Mouse (Mus musculus): ENCODE measurements around the gene Tmem92. TPM values are rescaled to one million over a fixed set of nuclear protein-coding genes. Genes with fewer than 3 reads are reported as not detected.
"Not testable (repeated sequence)": the region's sequence is repeated elsewhere in the genome, so short reads cannot be mapped to it uniquely, and the experiment has no call there.

Gene Tmem92
- not detected in 2 replicates for polyA plus RNA-seq (2014; fragmentation: Nextera tagmentation; extraction: Ambion mirVana)

DNA sequence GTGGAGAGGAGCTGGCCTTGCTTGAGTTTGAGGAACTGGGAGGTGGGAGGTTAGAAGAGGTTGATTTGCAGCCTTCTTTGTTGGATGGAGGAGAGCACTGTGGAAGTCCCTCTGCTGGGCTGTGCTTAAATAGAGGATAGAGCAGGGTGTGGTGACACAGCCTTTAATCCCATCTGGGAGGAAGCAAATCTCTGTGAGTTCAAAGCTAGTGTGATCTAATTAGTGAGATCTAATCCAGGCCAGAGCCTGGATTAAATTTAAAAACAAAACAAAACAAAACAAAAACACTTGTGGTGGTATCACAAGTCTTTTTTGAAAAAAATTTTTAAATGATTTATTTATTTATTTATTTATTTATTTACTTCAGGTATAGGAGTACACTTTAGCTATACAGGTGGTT is at the start of gene Tmem92:
Gene Tmem92, minus strand, starts transcription at position 101 of the 400 bp plus-strand sequence.
- Histone ChIP-seq H3K27me3 (ENCODE audit: control insufficient read depth, insufficient read depth, low read length) (no peaks in the 10 kb centered on the region), H3K36me3 (ENCODE audit: control insufficient read depth, insufficient read depth, low read length) (no peaks in the 10 kb centered on the region), H3K27ac (ENCODE audit: low read depth, low read length) (no peak within 1 kb of the TSS), H3K4me1 (ENCODE audit: control insufficient read depth, insufficient read depth, low read length) (no peaks in the 10 kb centered on the region), H3K9me3 (ENCODE audit: control insufficient read depth, low read length) (no peaks in the 10 kb centered on the region), H3K9ac (ENCODE audit: low read length) (no peak within 1 kb of the TSS), H3K4me2 (no peak within 1 kb of the TSS), H3K4me3 (ENCODE audit: low read depth, low read length) (no peak within 1 kb of the TSS)
- DNase-seq (ENCODE audit: low spot score, missing footprints) = no peak
- ATAC-seq (ENCODE audit: low FRiP score) = no peak

DNA sequence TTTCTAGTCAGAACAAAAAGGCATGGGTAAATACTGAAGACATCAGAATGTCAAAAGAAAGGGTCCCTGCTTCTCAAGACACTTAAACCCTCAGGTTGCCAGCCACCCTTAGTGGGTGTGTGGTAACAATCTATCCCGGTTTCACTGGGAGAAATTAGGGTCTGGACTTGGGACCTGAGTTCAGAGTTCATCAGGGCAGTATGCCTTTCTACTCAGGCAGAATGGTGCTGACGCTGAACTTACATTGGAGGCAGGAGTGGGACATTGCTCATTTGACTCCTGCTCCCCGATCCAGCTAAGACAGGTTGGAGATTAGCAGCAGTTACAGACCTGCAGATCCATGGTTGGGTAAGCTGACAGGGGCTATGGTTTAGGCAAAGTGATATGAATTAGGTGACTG is 46.5 kb upstream of the Tmem92 start:
- H3K4me1 ChIP-seq (ENCODE audit: control insufficient read depth, insufficient read depth, low read length) = no peaks in the 10 kb centered on the region
- no peaks in the 10 kb centered on the region for H3K9me3 ChIP-seq (ENCODE audit: control insufficient read depth, low read length)
- no peak overlapping the region for H3K4me2 ChIP-seq
- H3K9ac ChIP-seq (ENCODE audit: low read length) = no peak overlapping the region
- no peak for DNase-seq (ENCODE audit: low spot score, missing footprints)
- no peaks in the 10 kb centered on the region for H3K27me3 ChIP-seq (ENCODE audit: control insufficient read depth, insufficient read depth, low read length)
- 78% methylated on average over 3 of the region's 3 CpGs for WGBS
- ATAC-seq (ENCODE audit: low FRiP score) = no peak
- no peaks in the 10 kb centered on the region for H3K36me3 ChIP-seq (ENCODE audit: control insufficient read depth, insufficient read depth, low read length)
- H3K27ac ChIP-seq (ENCODE audit: low read depth, low read length) = no peak overlapping the region
- no peak overlapping the region for H3K4me3 ChIP-seq (ENCODE audit: low read depth, low read length)

DNA sequence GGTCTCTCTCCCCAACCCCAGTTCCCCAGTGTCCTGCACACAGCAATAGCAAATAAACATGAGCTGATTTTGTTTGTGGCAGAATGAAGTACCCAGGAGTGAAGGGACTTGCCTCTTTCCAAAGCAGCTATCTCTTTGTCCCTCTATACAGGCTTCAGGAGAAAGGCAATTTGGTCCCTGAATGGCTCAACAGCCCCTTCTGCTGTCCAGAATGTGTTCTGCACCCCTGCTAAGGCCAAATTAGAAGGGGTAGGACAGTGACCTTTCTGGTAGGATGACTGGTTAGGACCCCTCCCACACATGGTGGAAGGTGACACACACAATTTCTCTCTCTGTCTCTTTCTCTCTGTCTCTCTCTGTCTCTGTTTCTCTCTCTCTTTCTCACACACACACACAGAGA is 36.9 kb upstream of the Tmem92 start:
- DNase-seq (ENCODE audit: low spot score, missing footprints); H3K9me3 ChIP-seq (ENCODE audit: control insufficient read depth, low read length); H3K4me2 ChIP-seq; H3K36me3 ChIP-seq (ENCODE audit: control insufficient read depth, insufficient read depth, low read length); H3K27me3 ChIP-seq (ENCODE audit: control insufficient read depth, insufficient read depth, low read length); ATAC-seq (ENCODE audit: low FRiP score); H3K27ac ChIP-seq (ENCODE audit: low read depth, low read length); H3K4me3 ChIP-seq (ENCODE audit: low read depth, low read length); H3K4me1 ChIP-seq (ENCODE audit: control insufficient read depth, insufficient read depth, low read length); H3K9ac ChIP-seq (ENCODE audit: low read length): not testable (repeated sequence)

DNA sequence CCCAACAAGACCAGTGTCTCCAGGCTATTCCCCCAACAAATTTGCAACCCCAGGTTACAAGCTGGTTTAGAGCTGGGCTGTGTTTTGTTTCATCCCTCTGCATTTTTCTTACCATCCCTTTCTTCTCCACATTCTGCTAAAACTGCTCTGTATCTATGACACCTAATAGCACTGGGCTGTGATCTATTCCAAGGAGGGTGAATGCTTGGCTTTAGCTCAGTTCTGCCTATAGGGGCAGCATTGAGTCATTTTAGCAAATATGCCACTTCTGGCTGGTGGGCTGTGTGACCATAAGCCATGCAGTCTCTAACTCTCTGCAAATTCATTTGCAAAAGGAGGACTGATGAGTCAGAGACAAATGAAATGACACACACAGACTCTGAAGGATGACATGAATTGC is 36.4 kb upstream of the Tmem92 start:
- not testable (repeated sequence) for ATAC-seq (ENCODE audit: low FRiP score); H3K27ac ChIP-seq (ENCODE audit: low read depth, low read length); H3K9me3 ChIP-seq (ENCODE audit: control insufficient read depth, low read length); H3K36me3 ChIP-seq (ENCODE audit: control insufficient read depth, insufficient read depth, low read length); H3K4me1 ChIP-seq (ENCODE audit: control insufficient read depth, insufficient read depth, low read length); H3K9ac ChIP-seq (ENCODE audit: low read length); H3K27me3 ChIP-seq (ENCODE audit: control insufficient read depth, insufficient read depth, low read length); H3K4me2 ChIP-seq; DNase-seq (ENCODE audit: low spot score, missing footprints); H3K4me3 ChIP-seq (ENCODE audit: low read depth, low read length)

DNA sequence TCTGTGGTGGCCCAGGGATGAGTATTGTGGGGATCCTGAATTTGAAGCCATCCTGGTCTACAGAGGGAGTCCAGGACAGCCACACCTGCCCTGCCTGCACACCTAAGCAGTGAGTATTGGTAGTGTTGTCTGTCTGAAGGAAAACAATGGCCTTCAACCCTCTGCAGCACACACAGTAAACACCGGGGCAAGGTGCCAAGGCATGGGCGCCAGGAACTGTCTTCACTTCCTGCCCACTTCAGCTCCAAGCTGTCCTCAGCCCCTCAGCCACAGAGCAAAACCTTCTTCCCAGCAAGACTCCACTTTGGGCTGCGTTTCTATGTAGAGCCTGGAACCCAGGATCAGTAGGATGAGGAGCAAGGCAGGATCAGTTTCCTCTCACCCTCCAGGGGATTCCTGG is 29.0 kb upstream of the Tmem92 start:
- not testable (repeated sequence) for H3K4me2 ChIP-seq; H3K9me3 ChIP-seq (ENCODE audit: control insufficient read depth, low read length); H3K4me1 ChIP-seq (ENCODE audit: control insufficient read depth, insufficient read depth, low read length); DNase-seq (ENCODE audit: low spot score, missing footprints); ATAC-seq (ENCODE audit: low FRiP score); H3K27me3 ChIP-seq (ENCODE audit: control insufficient read depth, insufficient read depth, low read length); H3K9ac ChIP-seq (ENCODE audit: low read length); H3K4me3 ChIP-seq (ENCODE audit: low read depth, low read length); H3K36me3 ChIP-seq (ENCODE audit: control insufficient read depth, insufficient read depth, low read length); H3K27ac ChIP-seq (ENCODE audit: low read depth, low read length)
- WGBS = 66% methylated on average over 2 of the region's 3 CpGs

DNA sequence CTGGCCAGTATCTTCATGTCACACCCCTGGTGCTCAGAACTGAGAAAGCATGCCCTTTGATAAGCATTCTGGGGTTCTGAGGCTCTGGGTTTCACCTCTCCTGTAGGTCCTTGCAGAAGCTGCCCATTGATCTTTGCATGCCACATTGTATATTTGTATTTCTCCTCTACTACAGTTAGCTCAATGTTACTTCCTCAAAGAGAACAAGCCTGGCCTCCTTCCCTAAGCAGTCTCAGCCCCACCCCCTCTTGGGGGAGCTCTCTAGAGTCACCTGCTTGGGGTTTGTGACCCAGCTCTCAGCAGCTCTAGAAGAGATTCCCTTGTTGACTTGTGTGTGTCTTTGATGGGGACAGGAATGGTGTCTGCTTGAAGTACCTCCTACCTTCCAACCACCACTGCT is 9.2 kb upstream of the Tmem92 start:
- H3K4me3 ChIP-seq (ENCODE audit: low read depth, low read length) = no peak overlapping the region
- H3K27me3 ChIP-seq (ENCODE audit: control insufficient read depth, insufficient read depth, low read length) = no peaks in the 10 kb centered on the region
- no peak for DNase-seq (ENCODE audit: low spot score, missing footprints)
- no peak overlapping the region for H3K9ac ChIP-seq (ENCODE audit: low read length)
- H3K9me3 ChIP-seq (ENCODE audit: control insufficient read depth, low read length) = no peaks in the 10 kb centered on the region
- no peak for ATAC-seq (ENCODE audit: low FRiP score)
- H3K36me3 ChIP-seq (ENCODE audit: control insufficient read depth, insufficient read depth, low read length) = no peaks in the 10 kb centered on the region
- H3K4me1 ChIP-seq (ENCODE audit: control insufficient read depth, insufficient read depth, low read length) = no peaks in the 10 kb centered on the region
- H3K4me2 ChIP-seq = no peak overlapping the region
- no peak overlapping the region for H3K27ac ChIP-seq (ENCODE audit: low read depth, low read length)

DNA sequence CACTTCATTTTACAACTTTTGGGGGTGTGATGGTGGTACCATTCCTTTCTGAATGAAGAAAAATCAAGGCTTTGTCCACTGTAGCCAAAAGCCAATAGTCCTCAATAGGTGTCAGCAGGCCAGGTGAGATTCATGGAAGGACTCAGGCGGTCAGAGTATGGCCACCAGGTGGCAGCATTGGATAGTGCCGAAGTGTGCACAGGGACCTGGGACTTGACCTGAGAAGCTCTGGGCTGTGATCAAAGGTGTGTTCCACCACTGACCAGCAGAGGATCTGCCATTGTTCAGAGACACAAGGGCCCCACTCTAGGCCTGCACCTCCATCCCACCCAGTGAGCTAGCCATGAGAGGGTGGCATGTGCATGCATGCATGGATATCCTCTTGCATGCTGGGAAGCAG is 2.7 kb upstream of the Tmem92 start:
- DNase-seq (ENCODE audit: low spot score, missing footprints) (peak; percentile 90), ATAC-seq (ENCODE audit: low FRiP score) (no peak)
- Histone ChIP-seq H3K27ac (ENCODE audit: low read depth, low read length) (no peak overlapping the region), H3K4me1 (ENCODE audit: control insufficient read depth, insufficient read depth, low read length) (no peaks in the 10 kb centered on the region), H3K9ac (ENCODE audit: low read length) (no peak overlapping the region), H3K4me2 (no peak overlapping the region), H3K9me3 (ENCODE audit: control insufficient read depth, low read length) (no peaks in the 10 kb centered on the region), H3K27me3 (ENCODE audit: control insufficient read depth, insufficient read depth, low read length) (no peaks in the 10 kb centered on the region), H3K36me3 (ENCODE audit: control insufficient read depth, insufficient read depth, low read length) (no peaks in the 10 kb centered on the region), H3K4me3 (ENCODE audit: low read depth, low read length) (no peak overlapping the region)
- 13% methylated on average over 2 of the region's 2 CpGs for WGBS

DNA sequence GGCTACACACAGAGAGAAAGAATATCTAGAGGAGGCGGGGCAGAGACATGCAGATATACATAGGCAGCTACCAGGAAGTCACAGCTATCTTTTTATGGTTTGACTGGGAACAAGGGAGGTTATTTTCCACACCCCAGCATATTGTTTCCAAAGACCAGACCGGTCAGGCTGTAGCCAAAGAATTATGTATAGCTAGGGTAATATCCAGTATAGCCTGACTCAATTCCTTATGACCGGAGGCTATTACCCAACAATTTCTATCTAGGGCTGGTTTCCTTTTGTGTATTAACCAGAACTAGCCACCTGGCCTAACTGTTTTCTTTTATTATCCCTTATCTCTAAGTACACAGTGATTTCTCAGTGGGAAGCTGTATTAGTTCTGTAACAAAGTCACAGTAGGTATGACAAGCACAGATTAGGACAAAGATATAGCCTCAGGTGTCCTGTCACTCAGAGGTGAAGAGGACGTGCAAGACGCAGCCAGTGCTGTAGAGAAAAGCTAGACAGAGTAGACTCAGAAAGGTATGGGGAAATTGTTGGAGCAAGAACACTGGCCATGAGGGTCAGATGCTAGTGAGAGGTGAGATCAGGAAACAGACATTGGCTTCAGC is 7.5 kb downstream of the Tmem92 start:
- ATAC-seq (ENCODE audit: low FRiP score) (no peak), DNase-seq (ENCODE audit: low spot score, missing footprints) (no peak)
- Histone ChIP-seq H3K36me3 (ENCODE audit: control insufficient read depth, insufficient read depth, low read length) (no peaks in the 10 kb centered on the region), H3K27me3 (ENCODE audit: control insufficient read depth, insufficient read depth, low read length) (no peaks in the 10 kb centered on the region), H3K4me3 (ENCODE audit: low read depth, low read length) (no peak overlapping the region), H3K4me1 (ENCODE audit: control insufficient read depth, insufficient read depth, low read length) (no peaks in the 10 kb centered on the region), H3K4me2 (no peak overlapping the region), H3K27ac (ENCODE audit: low read depth, low read length) (no peak overlapping the region), H3K9ac (ENCODE audit: low read length) (no peak overlapping the region), H3K9me3 (ENCODE audit: control insufficient read depth, low read length) (no peaks in the 10 kb centered on the region)
- whole genome bisulfite sequencing = 82% methylated on average over 5 of the region's 5 CpGs

DNA sequence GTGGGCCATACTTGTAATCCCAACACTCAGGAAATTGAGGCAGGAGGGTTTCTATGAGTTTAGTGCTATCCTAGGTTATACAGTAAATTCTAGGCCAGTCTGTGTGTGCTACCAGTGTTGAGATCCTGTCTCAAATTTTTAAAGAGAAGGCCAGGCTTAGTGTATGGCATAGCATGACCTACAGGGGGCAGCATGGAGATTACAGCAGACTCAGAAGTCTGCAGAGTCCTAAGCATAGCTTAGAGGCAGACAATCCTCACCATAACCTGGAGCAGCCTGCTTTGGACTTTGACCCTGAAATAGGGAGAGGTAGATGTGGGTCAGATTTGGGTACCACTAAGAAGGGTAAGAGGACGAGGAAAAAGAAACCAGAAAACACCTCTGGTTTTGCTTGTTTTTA is 8.7 kb downstream of the Tmem92 start:
- Histone ChIP-seq H3K9me3 (ENCODE audit: control insufficient read depth, low read length) (no peaks in the 10 kb centered on the region), H3K9ac (ENCODE audit: low read length) (no peak overlapping the region), H3K4me3 (ENCODE audit: low read depth, low read length) (no peak overlapping the region), H3K4me2 (no peak overlapping the region), H3K27me3 (ENCODE audit: control insufficient read depth, insufficient read depth, low read length) (no peaks in the 10 kb centered on the region), H3K27ac (ENCODE audit: low read depth, low read length) (no peak overlapping the region), H3K4me1 (ENCODE audit: control insufficient read depth, insufficient read depth, low read length) (no peaks in the 10 kb centered on the region), H3K36me3 (ENCODE audit: control insufficient read depth, insufficient read depth, low read length) (no peaks in the 10 kb centered on the region)
- ATAC-seq (ENCODE audit: low FRiP score) (no peak), DNase-seq (ENCODE audit: low spot score, missing footprints) (no peak)
- WGBS = 76% methylated on average over 1 of the region's 1 CpGs

Measured in midbrain, embryonic 11.5 days (tissue).